Mouse (Mus musculus) thymus, adult 2 months (tissue): ENCODE results near the gene Ppm1b. TPM values are rescaled to one million over a fixed set of nuclear protein-coding genes. Genes with fewer than 3 reads are reported as not detected.
A peak's percentile ranks its signal among the peaks of the same experiment; 100 is the strongest.

Source experiments
- DNase-seq: peaks from one replicate; pipeline ENCODE4 v3.0.0; 2021
- H3K27ac ChIP-seq: fragments of 200-500 bp; 2 replicates; pipeline ENCODE4 v1.5.1; 2012; ENCODE audit warnings: low read length, control low read depth; ENCODE audit not compliant: control insufficient read depth, insufficient read depth
- H3K27me3 ChIP-seq: fragments of 200-500 bp; 2 replicates; pipeline ENCODE4 v1.6.1; 2012; ENCODE audit warnings: mild to moderate bottlenecking, low read length, moderate library complexity, mixed read lengths; ENCODE audit not compliant: control insufficient read depth, insufficient read depth
- H3K36me3 ChIP-seq: fragments of 200-500 bp; 2 replicates; pipeline ENCODE4 v1.6.1; 2012; ENCODE audit warnings: mild to moderate bottlenecking, low read length, moderate library complexity; ENCODE audit not compliant: control insufficient read depth, insufficient read depth
- H3K4me1 ChIP-seq: fragments of 200-500 bp; replicated peaks from 2 replicates; pipeline ENCODE4 v1.6.1; 2012; ENCODE audit warnings: low read length; ENCODE audit not compliant: control insufficient read depth, insufficient read depth
- H3K4me3 ChIP-seq: fragments of 200-500 bp; 2 replicates; pipeline ENCODE4 v1.5.1; 2012; ENCODE audit warnings: mild to moderate bottlenecking, low read length, control low read depth, moderate library complexity; ENCODE audit not compliant: control insufficient read depth, insufficient read depth
- CTCF ChIP-seq: fragments of 200-500 bp; IDR thresholded peaks from 2 replicates; pipeline ENCODE4 v1.5.1; 2012; ENCODE audit warnings: mild to moderate bottlenecking, control low read depth, low read length, moderate library complexity, borderline replicate concordance; ENCODE audit not compliant: control insufficient read depth, poor library complexity, insufficient read depth; ENCODE audit errors: extremely low read depth
- POLR2A ChIP-seq: fragments of 200-500 bp; IDR thresholded peaks from 2 replicates; pipeline ENCODE4 v1.6.1; 2012; ENCODE audit warnings: mild to moderate bottlenecking, low read length, control low read depth, moderate library complexity; ENCODE audit not compliant: control insufficient read depth, poor library complexity, insufficient read depth; ENCODE audit errors: extremely low read depth
- WGBS: fragments of 180-500 bp; shearing (Covaris S2); methylation state at CpG from one replicate; pipeline ENCODE4 v1.1.7; 2018; 5-methylcytosine and 5-hydroxymethylcytosine counted together
- polyA plus RNA-seq: library from polyadenylated mRNA; depleted of rRNA; stranded (reverse); fragments of >200 nt; gene quantifications from 2 replicates; pipeline ENCODE4 v1.2.3, GENCODE M21; 2012

Gene Ppm1b
- polyA plus RNA-seq, 1 experiment = 36.4 TPM

DNA sequence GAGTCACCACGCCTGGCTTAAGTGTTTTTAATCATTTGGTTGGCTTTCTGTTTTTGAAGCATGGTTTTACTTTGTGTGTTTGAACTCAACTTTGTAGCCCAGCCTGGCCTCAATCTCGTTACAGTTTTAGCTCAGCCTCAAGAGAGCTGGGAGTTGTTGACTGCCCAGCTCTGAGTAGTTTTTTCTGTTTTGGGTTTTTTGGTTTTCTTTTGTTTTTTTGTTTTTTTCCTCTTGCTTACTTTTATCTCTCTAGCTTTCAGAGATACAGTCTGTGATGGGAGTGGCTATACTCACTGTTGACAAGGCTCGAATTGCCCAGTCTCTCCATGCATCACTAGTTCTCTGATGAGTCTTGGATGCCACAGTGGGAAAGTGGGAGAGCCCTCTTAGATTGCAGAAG is 63.8 kb downstream of the Ppm1b start:
- peaks cover 11% of the 10 kb centered on the region for H3K4me1 ChIP-seq
- H3K27ac ChIP-seq = no peak overlapping the region
- WGBS = 94% methylated on average over 3 of the region's 3 CpGs
- H3K4me3 ChIP-seq = no peak overlapping the region
- peaks cover 8% of the 10 kb centered on the region; the same call in 1 of the 2 replicates for H3K36me3 ChIP-seq
- H3K27me3 ChIP-seq = no peaks in the 10 kb centered on the region
- TF ChIP-seq CTCF = no peak
- TF ChIP-seq POLR2A = no peak
- no peak for DNase-seq

GRCm38 (mm10) chr17:85023247-85024167 is 67.0 kb downstream of the Ppm1b start:
- Histone ChIP-seq H3K4me1 (peaks cover 9% of the 10 kb centered on the region), H3K36me3 (no peaks in the 10 kb centered on the region), H3K4me3 (peak overlapping the region; percentile 23; the same call in 1 of the 2 replicates), H3K27me3 (no peaks in the 10 kb centered on the region), H3K27ac (peak overlapping the region; percentile 95)
- no peak for TF ChIP-seq POLR2A
- TF ChIP-seq CTCF = no peak
- 47% methylated on average over 22 of the region's 22 CpGs for WGBS
- peak; percentile 72 for DNase-seq

- DNase-seq = no peak
- peak overlapping the region; percentile 95; the same call in 1 of the 2 replicates for H3K27ac ChIP-seq
- H3K4me3 ChIP-seq = no peak overlapping the region
- WGBS = 89% methylated on average over 8 of the region's 8 CpGs
- H3K4me1 ChIP-seq = peaks cover 6% of the 10 kb centered on the region
- no peaks in the 10 kb centered on the region for H3K27me3 ChIP-seq
- TF ChIP-seq CTCF (no peak), POLR2A (no peak)
- no peaks in the 10 kb centered on the region for H3K36me3 ChIP-seq
These were observed 67.7 kb downstream of the Ppm1b start for GRCm38 (mm10) chr17:85024237-85024636.

- WGBS = 96% methylated on average over 6 of the region's 6 CpGs
- no peak for DNase-seq
- Histone ChIP-seq H3K27me3 (no peaks in the 10 kb centered on the region), H3K27ac (no peak overlapping the region), H3K4me1 (peaks cover 6% of the 10 kb centered on the region), H3K4me3 (no peak overlapping the region), H3K36me3 (no peaks in the 10 kb centered on the region)
- TF ChIP-seq POLR2A (no peak), CTCF (no peak)
These were observed 68.6 kb downstream of the Ppm1b start for GRCm38 (mm10) chr17:85025151-85025550.

- 90% methylated on average over 6 of the region's 6 CpGs for whole genome bisulfite sequencing
- TF ChIP-seq CTCF (no peak), POLR2A (no peak)
- H3K36me3 ChIP-seq = no peaks in the 10 kb centered on the region
- H3K27me3 ChIP-seq = no peaks in the 10 kb centered on the region
- no peak for DNase-seq
- peaks cover 6% of the 10 kb centered on the region for H3K4me1 ChIP-seq
- no peak overlapping the region for H3K27ac ChIP-seq
- H3K4me3 ChIP-seq = no peak overlapping the region
These were observed 69.9 kb downstream of the Ppm1b start for GRCm38 (mm10) chr17:85026436-85026835.

GRCm38 (mm10) chr17:85027247-85027646 is 70.7 kb downstream of the Ppm1b start:
- no peak overlapping the region for H3K4me3 ChIP-seq
- TF ChIP-seq POLR2A (no peak), CTCF (no peak)
- 83% methylated on average over 3 of the region's 3 CpGs for WGBS
- no peak for DNase-seq
- peaks cover 6% of the 10 kb centered on the region for H3K4me1 ChIP-seq
- H3K27ac ChIP-seq = no peak overlapping the region
- no peaks in the 10 kb centered on the region for H3K36me3 ChIP-seq
- H3K27me3 ChIP-seq = no peaks in the 10 kb centered on the region
